Mouse (Mus musculus) limb, embryonic 14.5 days (tissue): Measurements from ENCODE around the gene Lrmp. TPM values are rescaled to one million over a fixed set of nuclear protein-coding genes. Genes with fewer than 3 reads are reported as not detected.

Source experiments
- ATAC-seq: fragments of 200-750 bp; cut with Nextera tagmentation; 2 replicates; pipeline ENCODE4 v1.8.0; 2017; ENCODE audit warnings: low read depth, moderate number of reproducible peaks, moderate TSS enrichment; ENCODE audit not compliant: low FRiP score
- DNase-seq: peaks from one replicate; pipeline ENCODE4 v3.0.0-alpha.2; 2015; ENCODE audit warnings: low spot score
- H3K27ac ChIP-seq: fragments of 300-500 bp; sonication (generic); replicated peaks from 2 replicates; pipeline ENCODE4 v1.5.1; 2014; ENCODE audit warnings: low read depth, mild to moderate bottlenecking, low read length, moderate library complexity, mixed read lengths
- H3K27me3 ChIP-seq: fragments of 300-500 bp; sonication (generic); 2 replicates; pipeline ENCODE4 v1.6.1; 2014; ENCODE audit warnings: low read length, mixed read lengths; ENCODE audit not compliant: control insufficient read depth, insufficient read depth
- H3K36me3 ChIP-seq: fragments of 300-500 bp; sonication (generic); 2 replicates; pipeline ENCODE4 v1.6.1; 2014; ENCODE audit warnings: mild to moderate bottlenecking, low read length, moderate library complexity, mixed read lengths; ENCODE audit not compliant: control insufficient read depth, insufficient read depth
- H3K4me1 ChIP-seq: fragments of 300-500 bp; sonication (generic); 2 replicates; pipeline ENCODE4 v1.6.1; 2014; ENCODE audit warnings: antibody characterized with exemption, low read length, mixed read lengths; ENCODE audit not compliant: control insufficient read depth, insufficient read depth
- H3K4me2 ChIP-seq: fragments of 300-500 bp; sonication (generic); replicated peaks from 2 replicates; pipeline ENCODE4 v1.6.1; 2014; ENCODE audit warnings: low read depth, mild to moderate bottlenecking, low read length, moderate library complexity; ENCODE audit not compliant: severe bottlenecking
- H3K4me3 ChIP-seq: fragments of 300-500 bp; sonication (generic); replicated peaks from 2 replicates; pipeline ENCODE4 v1.5.1; 2014; ENCODE audit warnings: low read length
- H3K9ac ChIP-seq: fragments of 300-500 bp; sonication (generic); 2 replicates; pipeline ENCODE4 v1.6.1; 2014; ENCODE audit warnings: mild to moderate bottlenecking, low read depth, low read length, moderate library complexity; ENCODE audit not compliant: severe bottlenecking
- H3K9me3 ChIP-seq: fragments of 300-500 bp; sonication (generic); 2 replicates; pipeline ENCODE4 v1.6.1; 2016; ENCODE audit warnings: low read length; ENCODE audit not compliant: control insufficient read depth
- POLR2A ChIP-seq: fragments of 200-500 bp; IDR thresholded peaks from 2 replicates; pipeline ENCODE4 v1.8.0; 2012; ENCODE audit warnings: inconsistent platforms, mild to moderate bottlenecking, moderate library complexity, borderline replicate concordance; ENCODE audit not compliant: insufficient read depth, insufficient read length; ENCODE audit errors: extremely low read depth
- WGBS: fragments of 180-500 bp; shearing (Covaris S2); extraction: QIAGEN DNeasy Blood & Tissue Kit; methylation state at CpG from one replicate; pipeline ENCODE4 v1.1.7; 2014; 5-methylcytosine and 5-hydroxymethylcytosine counted together
- polyA plus RNA-seq, 2 experiments: library from polyadenylated mRNA; depleted of rRNA in 1 of 2; stranded (reverse) in 1 of 2; unstranded in 1 of 2; fragments of >200 nt; fragmentation: Nextera tagmentation in 1 of 2; extraction: Ambion mirVana in 1 of 2; gene quantifications; 2 replicates each; pipeline versions ENCODE4 v1.2.1 to v1.2.3; 2012 to 2014

Lrmp gene
- polyA plus RNA-seq, 2 experiments, result 4.3 to 5.5 TPM

GRCm38 (mm10) chr6:145197949-145198686 lies 82.7 kb downstream of the Lrmp start:
- H3K9ac ChIP-seq, result no peak overlapping the region
- H3K4me3 ChIP-seq, result no peak overlapping the region
- no peak overlapping the region for H3K27ac ChIP-seq
- no peak for DNase-seq
- no peaks in the 10 kb centered on the region for H3K36me3 ChIP-seq
- 91% methylated on average over 8 of the region's 8 CpGs for WGBS
- no peak for TF ChIP-seq POLR2A
- H3K9me3 ChIP-seq, result no peaks in the 10 kb centered on the region
- no peaks in the 10 kb centered on the region for H3K4me1 ChIP-seq
- H3K4me2 ChIP-seq, result no peak overlapping the region
- H3K27me3 ChIP-seq, result no peaks in the 10 kb centered on the region
- ATAC-seq, result no peak

GRCm38 (mm10) chr6:145202432-145203125 lies 87.1 kb downstream of the Lrmp start:
- H3K27me3 ChIP-seq, result no peaks in the 10 kb centered on the region
- ATAC-seq (no peak), DNase-seq (no peak)
- H3K4me2 ChIP-seq, result no peak overlapping the region
- 81% methylated on average over 13 of the region's 13 CpGs for WGBS
- H3K4me1 ChIP-seq, result no peaks in the 10 kb centered on the region
- no peak for TF ChIP-seq POLR2A
- H3K27ac ChIP-seq, result no peak overlapping the region
- no peaks in the 10 kb centered on the region for H3K36me3 ChIP-seq
- no peak overlapping the region for H3K4me3 ChIP-seq
- H3K9ac ChIP-seq, result no peak overlapping the region
- H3K9me3 ChIP-seq, result no peaks in the 10 kb centered on the region

- WGBS, result 83% methylated on average over 6 of the region's 6 CpGs
- H3K4me2 ChIP-seq, result no peak overlapping the region
- TF ChIP-seq POLR2A, result no peak
- no peak for DNase-seq
- H3K9ac ChIP-seq, result no peak overlapping the region
- no peak overlapping the region for H3K4me3 ChIP-seq
- ATAC-seq, result no peak
- H3K27ac ChIP-seq, result no peak overlapping the region
- no peaks in the 10 kb centered on the region for H3K36me3 ChIP-seq
- H3K27me3 ChIP-seq, result no peaks in the 10 kb centered on the region
- H3K9me3 ChIP-seq, result no peaks in the 10 kb centered on the region
- H3K4me1 ChIP-seq, result no peaks in the 10 kb centered on the region
These were observed 89.0 kb downstream of the Lrmp start for GRCm38 (mm10) chr6:145204440-145204839.

DNA sequence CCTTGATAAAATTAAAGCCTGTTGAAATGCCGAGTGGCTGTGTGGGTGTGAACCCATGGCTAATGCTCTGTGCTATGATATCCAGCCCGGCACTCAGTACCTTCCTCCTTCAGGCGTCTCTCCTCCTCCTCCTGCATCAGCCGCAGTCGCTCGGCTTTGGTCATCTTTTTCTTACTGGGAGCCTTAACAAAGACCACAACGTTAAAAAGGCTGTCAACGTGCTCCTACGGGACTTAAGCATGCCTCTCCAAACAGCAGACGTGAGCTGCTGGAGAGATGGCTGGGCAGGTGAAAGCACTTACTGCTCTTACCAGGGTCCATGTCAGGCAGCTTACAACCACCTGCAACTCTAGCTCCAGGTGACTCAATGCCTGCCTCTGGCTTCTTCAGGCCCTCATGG lies 89.7 kb downstream of the Lrmp start:
- DNase-seq, result no peak
- H3K4me1 ChIP-seq, result 0 out of 2 replicates have a peak, but pooled peaks cover under 1% of the 10 kb centered on the region
- no peak overlapping the region for H3K27ac ChIP-seq
- no peaks in the 10 kb centered on the region for H3K9me3 ChIP-seq
- no peak for TF ChIP-seq POLR2A
- H3K27me3 ChIP-seq, result no peaks in the 10 kb centered on the region
- no peak overlapping the region for H3K4me3 ChIP-seq
- no peak overlapping the region for H3K9ac ChIP-seq
- H3K36me3 ChIP-seq, result no peaks in the 10 kb centered on the region
- no peak for ATAC-seq
- 70% methylated on average over 10 of the region's 10 CpGs for WGBS
- no peak overlapping the region for H3K4me2 ChIP-seq

- Histone ChIP-seq H3K9ac (0 out of 2 replicates have a peak overlapping the region, but pooled peaks have one; percentile 34), H3K27me3 (no peaks in the 10 kb centered on the region), H3K4me3 (peak overlapping the region; percentile 73), H3K36me3 (no peaks in the 10 kb centered on the region), H3K4me2 (peak overlapping the region; percentile 68), H3K4me1 (0 out of 2 replicates have a peak, but pooled peaks cover 3% of the 10 kb centered on the region), H3K27ac (0 out of 2 replicates have a peak overlapping the region, but pooled peaks have one; percentile 33), H3K9me3 (no peaks in the 10 kb centered on the region)
- ATAC-seq (no peak; the same call in 1 of the 2 replicates), DNase-seq (no peak)
- WGBS, result 37% methylated on average over 8 of the region's 8 CpGs
- no peak for TF ChIP-seq POLR2A
These were observed 94.7 kb downstream of the Lrmp start for GRCm38 (mm10) chr6:145210056-145210680.
